Mouse (Mus musculus): ENCODE data around the gene Gzmk. TPM values are rescaled to one million over a fixed set of nuclear protein-coding genes. Genes with fewer than 3 reads are reported as not detected.
A peak's percentile ranks its signal among the peaks of the same experiment; 100 is the strongest.

Gene Gzmk
- total RNA-seq, 1 experiment = not detected

DNA sequence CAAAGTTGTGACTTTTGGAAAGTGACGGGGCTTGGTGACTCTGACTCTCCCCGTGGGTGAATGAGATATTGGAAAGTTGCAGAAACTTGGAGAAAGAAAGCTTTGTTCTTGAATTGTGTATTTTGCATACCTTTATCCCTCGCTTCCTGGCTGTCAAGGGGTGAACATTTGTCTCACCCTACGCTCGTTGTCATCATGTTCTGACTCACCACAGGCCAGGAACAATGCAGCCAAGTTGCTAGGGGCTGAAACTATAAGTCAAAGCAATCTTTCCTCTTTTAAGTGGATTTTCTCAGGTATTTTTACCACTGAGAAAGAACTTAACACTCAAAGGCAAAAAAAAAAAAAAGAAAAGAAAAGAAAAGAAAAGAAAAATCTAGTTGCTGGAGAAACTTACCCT is 22.6 kb downstream of the Gzmk start:
- in situ Hi-C loops (cut with MboI; ENCODE audit: low sequenced_read_pairs in 2 of 2, unreplicated experiment in 2 of 2) = no loop called here
- TF ChIP-seq ZNF384 (IDR thresholded peaks at IDR 0.05; ENCODE audit: low read depth, low read length) (no peak), CHD2 (IDR thresholded peaks at IDR 0.05; ENCODE audit: low read depth, low read length) (no peak), MAFK (IDR thresholded peaks at IDR 0.05; ENCODE audit: insufficient read depth, low read depth, low read length) (no peak), HCFC1 (IDR thresholded peaks at IDR 0.05; ENCODE audit: borderline replicate concordance, insufficient read depth, low read length) (no peak), ZC3H11A (IDR thresholded peaks at IDR 0.05; ENCODE audit: borderline replicate concordance, low read depth, low read length) (no peak)
- H3K36me3 ChIP-seq (ENCODE audit: control insufficient read depth, insufficient read depth, low read length, poor library complexity, severe bottlenecking) = no peaks in the 10 kb centered on the region

DNA sequence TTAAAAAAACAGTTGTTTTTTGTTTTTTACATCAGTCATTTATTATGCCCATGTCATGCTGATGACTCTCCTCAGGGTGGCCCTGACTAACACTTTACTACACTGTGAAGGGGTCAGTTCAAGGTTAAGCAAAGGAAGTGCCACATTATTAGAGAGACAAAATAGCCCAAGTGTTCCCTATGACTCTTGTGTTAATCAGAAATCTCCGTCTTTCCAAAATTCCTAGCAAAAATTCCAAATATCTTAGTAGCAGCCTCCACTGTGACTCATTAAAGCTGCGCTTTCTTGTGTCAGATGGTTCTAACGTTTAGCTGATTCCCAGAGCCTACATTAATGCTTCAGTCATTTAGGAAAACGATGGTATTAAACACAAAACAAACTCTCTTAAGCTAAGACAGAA is 23.5 kb downstream of the Gzmk start:
- peaks cover 0 to 5% of the 10 kb centered on the region in 2 experiments; a peak in 2 of 4 replicates for H3K4me1 ChIP-seq (ENCODE audit: control insufficient read depth in 2 of 2, insufficient read depth in 2 of 2, low read length in 2 of 2, poor library complexity in 1 of 2)
- H3K36me3 ChIP-seq (ENCODE audit: control insufficient read depth, insufficient read depth, low read length, poor library complexity, severe bottlenecking) = no peaks in the 10 kb centered on the region
- no peak overlapping the region for H3K4me3 ChIP-seq (ENCODE audit: insufficient read depth in 1 of 2, low read depth in 1 of 2, low read length in 2 of 2, poor library complexity in 1 of 2, severe bottlenecking in 1 of 2)
- H3K27ac ChIP-seq (ENCODE audit: insufficient read depth, low read depth, low read length, poor library complexity, severe bottlenecking) = no peak overlapping the region
- in situ Hi-C loops (cut with MboI; ENCODE audit: low sequenced_read_pairs in 2 of 2, unreplicated experiment in 2 of 2) = no loop called here
- no peak overlapping the region for H3K9ac ChIP-seq (ENCODE audit: insufficient read depth, low read depth, low read length, poor library complexity, severe bottlenecking)
- TF ChIP-seq CHD2 (IDR thresholded peaks at IDR 0.05; ENCODE audit: low read depth, low read length) (no peak), MAFK (IDR thresholded peaks at IDR 0.05; ENCODE audit: insufficient read depth, low read depth, low read length) (no peak), HCFC1 (IDR thresholded peaks at IDR 0.05; ENCODE audit: borderline replicate concordance, insufficient read depth, low read length) (no peak), ZC3H11A (IDR thresholded peaks at IDR 0.05; ENCODE audit: borderline replicate concordance, low read depth, low read length) (no peak), ZNF384 (IDR thresholded peaks at IDR 0.05; ENCODE audit: low read depth, low read length) (no peak)
- H3K9me3 ChIP-seq (ENCODE audit: control insufficient read depth, insufficient read depth, low read depth, low read length) = no peaks in the 10 kb centered on the region
- DNase-seq (ENCODE audit: low read depth, low spot score) = no peak

More for the DNA sequence above, 22.6 kb downstream of the Gzmk start:
- no peak for DNase-seq (ENCODE audit: low read depth, low spot score)
- Histone ChIP-seq H3K4me1 (ENCODE audit: control insufficient read depth in 2 of 2, insufficient read depth in 2 of 2, low read length in 2 of 2, poor library complexity in 1 of 2) (peaks cover 0 to 5% of the 10 kb centered on the region in 2 experiments; a peak in 2 of 4 replicates), H3K9me3 (ENCODE audit: control insufficient read depth, insufficient read depth, low read depth, low read length) (no peaks in the 10 kb centered on the region), H3K4me3 (ENCODE audit: insufficient read depth in 1 of 2, low read depth in 1 of 2, low read length in 2 of 2, poor library complexity in 1 of 2, severe bottlenecking in 1 of 2) (no peak overlapping the region), H3K9ac (ENCODE audit: insufficient read depth, low read depth, low read length, poor library complexity, severe bottlenecking) (no peak overlapping the region), H3K27ac (ENCODE audit: insufficient read depth, low read depth, low read length, poor library complexity, severe bottlenecking) (no peak overlapping the region)

DNA sequence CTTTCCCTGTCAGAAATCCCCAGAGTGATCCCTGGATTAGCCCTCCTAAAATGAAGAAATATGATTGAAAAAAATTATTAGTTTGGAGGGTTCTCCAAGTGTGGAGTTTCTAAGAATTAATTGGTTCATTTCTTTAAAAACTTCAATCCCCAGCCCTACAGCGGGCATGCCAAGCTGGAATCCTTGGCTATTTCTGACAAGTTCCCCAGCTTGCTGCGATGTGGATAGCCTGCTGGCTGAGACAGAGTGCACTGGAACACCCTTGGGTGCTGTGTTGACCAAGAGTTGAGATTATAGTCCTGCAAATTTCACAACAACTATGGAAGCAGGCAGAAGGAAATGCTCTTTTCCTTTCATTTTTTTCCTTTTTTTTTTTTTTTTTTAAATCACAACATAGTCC is 24.1 kb downstream of the Gzmk start:
- TF ChIP-seq MAFK (IDR thresholded peaks at IDR 0.05; ENCODE audit: insufficient read depth, low read depth, low read length) (no peak), CHD2 (IDR thresholded peaks at IDR 0.05; ENCODE audit: low read depth, low read length) (no peak), ZC3H11A (IDR thresholded peaks at IDR 0.05; ENCODE audit: borderline replicate concordance, low read depth, low read length) (no peak), ZNF384 (IDR thresholded peaks at IDR 0.05; ENCODE audit: low read depth, low read length) (0 out of 2 replicates have a peak, but pooled peaks have one; percentile 16)

DNA sequence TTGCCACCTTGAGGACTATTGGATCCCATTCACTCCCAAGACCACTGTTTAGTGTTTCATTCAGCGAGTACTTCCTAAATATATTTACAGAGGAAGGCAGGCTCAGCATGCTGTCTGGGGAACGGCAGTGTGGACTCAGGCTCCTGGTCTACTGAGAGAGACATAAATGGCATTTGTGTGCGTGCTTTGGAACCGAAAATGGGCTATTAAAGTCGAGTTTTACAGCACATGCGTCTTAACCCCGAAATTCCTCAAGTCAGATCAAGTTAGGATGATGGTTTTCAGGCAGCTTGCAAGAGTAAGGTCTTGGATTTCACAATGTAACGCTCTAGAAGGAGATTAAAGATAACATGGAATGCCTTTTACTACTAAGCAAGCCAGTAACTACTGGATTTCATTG is 25.0 kb downstream of the Gzmk start:
- TF ChIP-seq MAFK (IDR thresholded peaks at IDR 0.05; ENCODE audit: insufficient read depth, low read depth, low read length) (no peak), ZNF384 (IDR thresholded peaks at IDR 0.05; ENCODE audit: low read depth, low read length) (no peak), ZC3H11A (IDR thresholded peaks at IDR 0.05; ENCODE audit: borderline replicate concordance, low read depth, low read length) (no peak), HCFC1 (IDR thresholded peaks at IDR 0.05; ENCODE audit: borderline replicate concordance, insufficient read depth, low read length) (no peak), CHD2 (IDR thresholded peaks at IDR 0.05; ENCODE audit: low read depth, low read length) (no peak)
- no peak overlapping the region for H3K9ac ChIP-seq (ENCODE audit: insufficient read depth, low read depth, low read length, poor library complexity, severe bottlenecking)
- no peak overlapping the region for H3K4me3 ChIP-seq (ENCODE audit: insufficient read depth in 1 of 2, low read depth in 1 of 2, low read length in 2 of 2, poor library complexity in 1 of 2, severe bottlenecking in 1 of 2)
- no peaks in the 10 kb centered on the region for H3K9me3 ChIP-seq (ENCODE audit: control insufficient read depth, insufficient read depth, low read depth, low read length)
- H3K36me3 ChIP-seq (ENCODE audit: control insufficient read depth, insufficient read depth, low read length, poor library complexity, severe bottlenecking) = no peaks in the 10 kb centered on the region
- no peak overlapping the region for H3K27ac ChIP-seq (ENCODE audit: insufficient read depth, low read depth, low read length, poor library complexity, severe bottlenecking)
- H3K4me1 ChIP-seq (ENCODE audit: control insufficient read depth in 2 of 2, insufficient read depth in 2 of 2, low read length in 2 of 2, poor library complexity in 1 of 2) = peaks cover 0 to 5% of the 10 kb centered on the region in 2 experiments; a peak in 2 of 4 replicates
- in situ Hi-C loops (cut with MboI; ENCODE audit: low sequenced_read_pairs in 2 of 2, unreplicated experiment in 2 of 2) = no loop called here
- DNase-seq (ENCODE audit: low read depth, low spot score) = no peak

More for the DNA sequence above, 24.1 kb downstream of the Gzmk start:
- no peak overlapping the region for H3K9ac ChIP-seq (ENCODE audit: insufficient read depth, low read depth, low read length, poor library complexity, severe bottlenecking)
- no peak overlapping the region for H3K4me3 ChIP-seq (ENCODE audit: insufficient read depth in 1 of 2, low read depth in 1 of 2, low read length in 2 of 2, poor library complexity in 1 of 2, severe bottlenecking in 1 of 2)
- H3K27ac ChIP-seq (ENCODE audit: insufficient read depth, low read depth, low read length, poor library complexity, severe bottlenecking) = no peak overlapping the region
- H3K9me3 ChIP-seq (ENCODE audit: control insufficient read depth, insufficient read depth, low read depth, low read length) = no peaks in the 10 kb centered on the region
- in situ Hi-C loops (cut with MboI; ENCODE audit: low sequenced_read_pairs in 2 of 2, unreplicated experiment in 2 of 2) = no loop called here
- no peaks in the 10 kb centered on the region for H3K36me3 ChIP-seq (ENCODE audit: control insufficient read depth, insufficient read depth, low read length, poor library complexity, severe bottlenecking)
- no peak for DNase-seq (ENCODE audit: low read depth, low spot score)
- H3K4me1 ChIP-seq (ENCODE audit: control insufficient read depth in 2 of 2, insufficient read depth in 2 of 2, low read length in 2 of 2, poor library complexity in 1 of 2) = peaks cover 0 to 5% of the 10 kb centered on the region in 2 experiments; a peak in 2 of 4 replicates

DNA sequence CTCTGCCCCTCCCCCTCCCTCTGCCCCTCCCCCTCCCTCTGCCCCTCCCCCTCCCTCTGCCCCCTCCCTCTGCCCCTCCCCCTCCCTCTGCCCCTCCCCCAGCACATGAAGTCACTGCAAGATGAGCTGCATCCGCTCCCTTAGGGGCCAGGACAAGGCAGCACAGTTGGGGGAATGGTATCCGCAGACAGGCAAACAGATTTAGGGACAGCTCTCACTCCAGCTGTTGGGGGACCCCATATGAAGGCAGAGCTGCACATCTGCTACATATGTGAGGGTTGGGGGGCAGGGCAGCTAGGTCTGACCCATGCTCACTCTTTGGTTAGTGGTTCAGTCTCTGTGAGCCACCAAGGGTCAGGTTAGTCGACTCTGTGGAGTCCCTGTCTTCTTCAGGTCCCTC is 26.4 kb downstream of the Gzmk start:
- Histone ChIP-seq H3K9ac (ENCODE audit: insufficient read depth, low read depth, low read length, poor library complexity, severe bottlenecking) (no peak overlapping the region), H3K4me3 (ENCODE audit: insufficient read depth in 1 of 2, low read depth in 1 of 2, low read length in 2 of 2, poor library complexity in 1 of 2, severe bottlenecking in 1 of 2) (no peak overlapping the region), H3K9me3 (ENCODE audit: control insufficient read depth, insufficient read depth, low read depth, low read length) (no peaks in the 10 kb centered on the region), H3K27ac (ENCODE audit: insufficient read depth, low read depth, low read length, poor library complexity, severe bottlenecking) (no peak overlapping the region), H3K4me1 (ENCODE audit: control insufficient read depth in 2 of 2, insufficient read depth in 2 of 2, low read length in 2 of 2, poor library complexity in 1 of 2) (peaks cover 0 to 5% of the 10 kb centered on the region in 2 experiments; a peak in 2 of 4 replicates), H3K36me3 (ENCODE audit: control insufficient read depth, insufficient read depth, low read length, poor library complexity, severe bottlenecking) (no peaks in the 10 kb centered on the region)
- no peak for DNase-seq (ENCODE audit: low read depth, low spot score)
- no peak for TF ChIP-seq ZC3H11A (IDR thresholded peaks at IDR 0.05; ENCODE audit: borderline replicate concordance, low read depth, low read length)
- TF ChIP-seq ZNF384 (IDR thresholded peaks at IDR 0.05; ENCODE audit: low read depth, low read length) = no peak
- no peak for TF ChIP-seq MAFK (IDR thresholded peaks at IDR 0.05; ENCODE audit: insufficient read depth, low read depth, low read length)
- no peak for TF ChIP-seq CHD2 (IDR thresholded peaks at IDR 0.05; ENCODE audit: low read depth, low read length)
- no peak for TF ChIP-seq HCFC1 (IDR thresholded peaks at IDR 0.05; ENCODE audit: borderline replicate concordance, insufficient read depth, low read length)
- in situ Hi-C loops (cut with MboI; ENCODE audit: low sequenced_read_pairs in 2 of 2, unreplicated experiment in 2 of 2) = no loop called here

Data from ES-E14 (cell line).